Mouse (Mus musculus) kidney, postnatal 25 days (tissue): ENCODE measurements at regions not wholly inside any gene's neighbourhood (a gene's known extent, or its start where the extent isn't known, plus 50 kb on each side); places are given as distances from the start of the nearest gene placed in this dataset.

Experiments used
- DNase-seq, 2 experiments: peaks; one replicate each; pipeline ENCODE4 v3.0.0; 2021; ENCODE audit warnings: mixed read lengths in 2 of 2

- DNase-seq, result no peak
Measured at GRCm38 (mm10) chr10:42093176-42093759, 75.0 kb upstream of the Armc2 start.

DNA sequence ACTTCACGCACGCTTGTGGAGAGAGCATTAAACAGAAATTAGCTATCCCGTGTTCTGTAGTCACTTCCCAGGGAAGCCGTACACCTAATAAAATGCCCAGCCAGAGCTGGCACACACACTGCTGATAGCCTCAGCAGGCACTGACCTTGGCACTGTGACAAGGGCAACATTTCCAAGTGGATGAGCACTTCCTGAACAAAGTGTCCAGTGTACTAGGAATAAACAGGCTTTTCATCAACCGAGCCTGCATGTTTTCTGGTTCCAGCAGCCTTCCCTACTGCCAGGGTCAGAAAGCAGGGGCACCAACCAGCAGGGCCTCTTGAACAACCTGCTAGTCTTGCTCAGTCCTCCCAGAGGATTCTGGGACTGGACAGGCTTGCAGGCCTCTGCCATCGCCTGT lies 74.3 kb upstream of the Armc2 start:
- DNase-seq, result peak; percentile 93 to 97

GRCm38 (mm10) chr10:42091546-42092168 lies 73.4 kb upstream of the Armc2 start:
- DNase-seq, result no peak

- DNase-seq, result no peak
Measured at GRCm38 (mm10) chr10:42090806-42091205, 72.6 kb upstream of the Armc2 start.

GRCm38 (mm10) chr10:42090147-42090546 lies 71.9 kb upstream of the Armc2 start:
- no peak for DNase-seq

DNA sequence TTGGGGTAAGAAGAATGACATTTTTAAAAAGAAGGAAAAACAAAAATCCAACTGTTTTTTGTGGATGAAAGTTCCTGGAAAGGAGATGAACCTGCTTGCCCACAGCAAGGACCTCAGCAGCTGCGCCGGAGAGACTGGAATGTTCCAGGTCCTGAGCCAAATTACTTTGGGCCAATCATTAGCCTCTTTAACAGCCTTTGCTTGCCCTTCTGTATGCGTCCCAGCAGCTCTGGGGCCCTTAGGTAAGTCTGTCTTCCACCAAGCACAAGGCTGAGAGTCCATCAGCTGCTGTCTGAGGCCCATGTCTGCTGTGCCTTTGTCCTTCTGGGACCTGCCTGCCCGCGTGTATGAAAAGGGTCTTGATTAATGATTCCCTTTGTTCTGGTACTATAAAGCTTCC lies 71.4 kb upstream of the Armc2 start:
- peak; percentile 81 to 95 for DNase-seq

DNA sequence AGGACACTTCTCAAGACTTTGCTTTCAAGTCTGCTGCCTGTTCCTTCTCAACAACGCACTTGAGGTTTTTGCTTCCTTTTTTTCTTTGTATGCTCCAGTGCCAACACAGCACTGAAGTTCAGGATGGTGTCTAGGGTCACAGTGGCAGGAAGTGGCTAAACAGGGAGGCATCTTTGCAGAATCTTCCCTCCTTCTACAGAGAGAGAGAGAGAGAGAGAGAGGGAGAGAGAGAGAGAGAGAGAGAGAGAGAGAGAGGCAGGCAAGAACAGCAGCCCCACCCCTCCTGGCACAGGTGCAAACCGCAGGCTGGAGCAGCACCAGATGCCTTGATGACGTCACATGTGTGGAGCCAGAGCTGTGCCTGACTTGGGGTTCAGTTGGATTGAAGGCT lies 71.0 kb upstream of the Armc2 start:
- DNase-seq, result peak; percentile 93 to 97

DNA sequence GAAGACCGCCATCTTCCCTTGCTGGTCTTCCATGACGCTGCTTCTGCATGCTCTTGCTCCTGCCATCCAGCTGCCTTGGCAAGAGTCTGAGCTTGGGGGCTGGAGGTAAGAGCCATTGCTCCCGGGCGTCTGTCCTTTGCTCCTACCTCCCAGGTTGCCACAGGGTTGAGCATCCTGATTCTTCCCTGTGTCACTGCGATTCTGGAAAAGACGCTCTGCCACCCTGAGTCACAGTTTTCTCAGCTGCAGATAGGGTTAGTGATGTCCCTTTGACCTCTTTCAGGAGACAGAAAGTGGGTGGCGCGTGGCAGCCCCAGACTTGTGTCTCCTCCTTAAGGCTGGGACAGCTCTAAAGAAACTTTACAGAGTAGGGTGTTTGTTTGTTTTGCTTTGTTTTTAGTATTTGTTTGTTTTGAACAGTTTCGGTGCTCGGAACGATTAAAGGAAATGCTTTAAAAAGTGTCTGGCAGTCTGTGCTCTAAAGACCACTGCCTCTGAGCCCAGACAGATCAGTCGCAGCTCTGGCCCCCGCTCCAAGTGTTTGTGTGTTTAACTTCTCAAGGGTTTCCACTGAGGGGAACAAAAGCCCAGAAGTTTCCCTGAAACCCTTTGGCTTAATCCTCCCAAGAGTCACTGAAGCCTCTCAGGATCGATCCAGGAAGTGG lies 70.5 kb upstream of the Armc2 start:
- peak; percentile 23 to 69 for DNase-seq

DNA sequence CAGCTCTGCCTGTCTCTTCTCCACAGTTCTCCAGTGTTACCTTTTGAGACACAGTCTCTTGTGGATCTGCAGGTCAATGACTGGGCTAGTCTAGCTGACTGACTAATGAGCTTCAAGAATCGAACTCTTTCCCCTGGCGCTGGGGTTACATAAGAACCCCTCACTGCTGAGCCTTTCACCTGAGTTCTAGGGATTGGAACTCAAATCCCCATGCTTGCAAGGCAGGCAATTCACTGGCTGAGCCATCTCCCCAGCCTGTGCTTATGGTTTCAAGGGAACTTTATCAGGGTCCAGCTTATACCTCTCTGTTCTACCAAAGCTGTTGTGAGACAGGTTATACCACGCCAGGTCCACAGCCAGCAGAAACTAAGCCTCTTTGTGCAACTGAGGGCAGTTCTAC lies 69.7 kb upstream of the Armc2 start:
- no peak for DNase-seq

GRCm38 (mm10) chr10:42086691-42087090 lies 68.4 kb upstream of the Armc2 start:
- no peak for DNase-seq

DNA sequence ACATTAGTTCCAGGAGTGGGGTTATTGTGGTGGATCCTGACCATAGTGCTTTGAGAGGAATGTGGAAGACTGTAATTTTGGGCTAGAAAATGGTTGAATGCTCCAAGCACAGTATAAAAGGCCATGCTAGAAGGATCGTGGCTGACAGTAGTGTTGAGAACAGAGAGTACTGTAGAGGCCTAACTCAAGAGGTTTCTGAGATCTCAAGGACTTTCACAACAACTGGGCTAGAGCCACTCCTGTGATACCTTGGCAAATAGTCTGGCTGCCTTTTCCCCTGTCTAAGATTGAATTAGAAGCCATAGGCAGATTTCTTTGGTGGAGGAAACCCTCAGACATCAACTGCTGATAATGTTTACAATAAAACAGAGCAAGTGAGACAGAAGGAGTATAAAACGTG lies 67.1 kb upstream of the Armc2 start:
- DNase-seq, result no peak

DNA sequence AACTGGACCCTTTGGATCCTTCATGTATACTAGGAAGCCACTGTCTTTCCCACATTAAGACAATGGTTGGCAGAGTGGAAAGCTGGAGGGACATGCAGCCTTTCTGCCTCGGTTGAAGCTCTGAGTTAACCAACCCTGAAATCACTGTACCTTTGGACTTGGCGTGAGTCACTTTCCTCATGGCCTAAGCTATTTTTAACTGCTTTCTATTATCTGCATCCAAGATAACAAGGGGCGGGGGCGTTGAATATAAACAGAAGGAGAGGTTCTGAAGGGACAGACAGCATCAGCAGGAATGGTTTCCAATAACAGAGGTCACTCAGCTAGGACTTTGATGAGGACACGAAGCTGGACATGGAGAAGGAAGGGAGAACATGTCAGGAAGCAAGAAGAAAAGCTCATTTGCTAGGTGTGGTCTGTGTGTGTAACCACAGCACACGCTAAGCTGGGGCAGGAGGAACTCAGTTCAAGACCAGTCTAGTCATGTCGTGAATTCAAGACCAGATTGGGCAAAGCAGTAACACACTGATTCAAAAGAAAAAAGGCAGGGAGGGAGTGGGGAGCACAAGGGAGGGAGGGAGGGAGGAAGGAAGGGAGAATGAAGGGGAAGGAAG lies 64.1 kb upstream of the Armc2 start:
- peak in 1 of 2 experiments; percentile 20 for DNase-seq

GRCm38 (mm10) chr10:42079775-42080174 lies 61.5 kb upstream of the Armc2 start:
- no peak for DNase-seq

- DNase-seq, result no peak
Measured at GRCm38 (mm10) chr10:42076711-42077110, 58.5 kb upstream of the Armc2 start.

- DNase-seq, result no peak
Measured at GRCm38 (mm10) chr10:42075545-42075944, 57.3 kb upstream of the Armc2 start.

DNA sequence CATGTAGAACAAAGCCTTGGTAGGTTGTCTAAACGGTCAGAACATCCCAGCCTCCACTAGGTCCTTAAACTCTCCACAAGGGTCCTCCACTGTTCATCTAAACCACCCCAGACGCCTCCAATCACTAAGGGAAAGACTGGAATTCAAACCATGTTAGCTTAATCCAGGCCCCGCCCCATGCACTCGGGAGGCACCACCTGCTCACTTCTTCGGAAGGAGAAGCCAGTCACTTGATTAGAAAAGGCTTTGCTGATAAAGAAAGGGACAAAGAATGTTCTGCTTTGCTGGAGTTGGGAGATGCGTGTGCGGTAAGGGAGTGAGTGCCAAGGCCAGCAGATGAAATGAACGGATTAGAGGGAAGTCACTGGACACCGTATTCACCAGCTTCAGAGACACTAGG lies 54.5 kb upstream of the Armc2 start:
- peak; percentile 53 to 78 for DNase-seq

DNA sequence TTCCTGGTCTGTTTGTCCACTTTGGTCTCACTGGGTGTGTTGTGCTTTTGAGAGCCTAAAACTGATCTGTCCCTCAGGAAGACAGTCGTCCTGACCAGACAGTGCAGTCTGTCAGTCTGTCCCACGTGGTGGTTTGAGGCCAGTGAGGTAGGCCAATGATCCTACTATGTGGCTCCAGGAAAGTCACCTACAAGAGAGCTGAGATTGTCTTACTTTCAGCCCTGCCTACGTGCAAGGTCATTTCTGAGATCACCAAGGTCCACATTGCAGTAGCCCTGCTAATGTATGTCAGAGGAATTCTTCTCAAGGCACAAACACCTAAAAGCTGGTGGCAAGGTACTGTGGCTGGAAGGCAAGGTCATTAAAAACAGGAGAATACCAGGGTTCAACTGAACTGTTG lies 53.9 kb upstream of the Armc2 start:
- no peak for DNase-seq

DNA sequence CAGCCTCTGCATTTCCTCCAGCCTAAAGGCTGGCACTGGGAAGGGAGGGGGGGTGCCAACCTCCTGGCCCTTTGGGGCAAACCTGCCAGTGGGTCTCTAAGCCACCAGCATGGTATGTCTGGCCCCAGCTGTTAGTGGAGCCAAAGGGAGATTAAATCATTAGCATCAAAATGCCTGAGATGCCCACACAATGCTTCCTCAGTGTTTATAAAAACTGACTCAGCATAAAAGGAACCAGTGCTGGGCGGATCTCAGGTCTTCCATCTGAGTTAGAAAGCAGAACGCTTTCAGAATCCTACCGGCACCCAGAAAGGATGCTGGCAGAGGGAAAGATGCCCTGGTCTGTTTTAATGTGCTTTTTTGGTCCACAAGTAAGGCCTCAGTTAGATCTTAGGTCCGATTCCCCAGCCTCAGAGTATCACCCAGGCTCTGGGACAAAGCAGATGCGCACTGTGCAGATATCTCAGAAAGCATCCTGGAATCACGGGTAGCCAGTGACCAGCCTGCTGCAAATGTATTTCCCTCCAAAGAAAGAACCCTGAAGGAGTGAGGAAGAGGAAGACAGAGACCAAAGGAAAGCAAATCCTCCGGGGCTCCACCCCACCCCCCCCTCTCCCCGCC lies 53.3 kb upstream of the Armc2 start:
- no peak for DNase-seq

- DNase-seq, result peak; percentile 81 to 87
Measured at GRCm38 (mm10) chr10:42070611-42071403, 52.6 kb upstream of the Armc2 start.

GRCm38 (mm10) chr10:42069751-42070150 lies 51.5 kb upstream of the Armc2 start:
- DNase-seq, result no peak

DNA sequence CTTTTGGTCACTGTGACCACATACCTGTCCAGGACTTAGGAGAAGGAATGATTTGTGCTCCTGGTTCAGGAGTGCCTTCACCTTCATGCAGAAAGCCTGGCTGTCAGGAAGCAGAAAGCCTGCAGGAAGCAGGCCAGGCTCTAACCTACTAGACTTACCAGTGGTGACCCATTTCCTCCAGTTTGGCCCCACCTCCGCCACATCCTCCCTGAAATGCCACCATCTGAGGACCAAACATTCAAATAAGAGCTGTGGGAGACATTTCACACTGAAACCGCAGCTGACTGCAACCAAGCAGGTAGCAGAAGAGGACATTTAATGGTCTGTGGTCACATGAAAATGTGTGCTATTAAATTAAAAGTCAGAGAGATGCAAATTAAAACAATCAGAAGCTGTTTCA lies 50.3 kb upstream of the Armc2 start:
- DNase-seq, result no peak
